Mouse (Mus musculus) olfactory bulb, adult 2 months (tissue): ENCODE data around the gene Prrxl1. TPM values are rescaled to one million over a fixed set of nuclear protein-coding genes. Genes with fewer than 3 reads are reported as not detected.

Source experiments
- H3K27ac ChIP-seq: fragments of 200-500 bp; 2 replicates; pipeline ENCODE4 v1.5.1; 2012; ENCODE audit warnings: low read depth, low read length; ENCODE audit not compliant: insufficient read depth
- H3K4me1 ChIP-seq: fragments of 200-500 bp; 2 replicates; pipeline ENCODE4 v1.6.1; 2012; ENCODE audit warnings: low read length; ENCODE audit not compliant: control insufficient read depth, insufficient read depth
- H3K4me3 ChIP-seq: fragments of 200-500 bp; 2 replicates; pipeline ENCODE4 v1.5.1; 2012; ENCODE audit warnings: mild to moderate bottlenecking, low read depth, low read length, moderate library complexity; ENCODE audit not compliant: insufficient read depth
- CTCF ChIP-seq: fragments of 200-500 bp; IDR thresholded peaks from 2 replicates; pipeline ENCODE4 v1.5.1; 2012; ENCODE audit warnings: low read depth, mild to moderate bottlenecking, low read length, moderate library complexity; ENCODE audit not compliant: insufficient read depth
- POLR2A ChIP-seq: fragments of 200-500 bp; IDR thresholded peaks from 2 replicates; pipeline ENCODE4 v1.6.1; 2012; ENCODE audit warnings: mild to moderate bottlenecking, low read depth, low read length, moderate library complexity; ENCODE audit not compliant: insufficient read depth
- WGBS: fragments of 180-500 bp; shearing (Covaris S2); methylation state at CpG from one replicate; pipeline ENCODE4 v1.1.7; 2018; 5-methylcytosine and 5-hydroxymethylcytosine counted together
- polyA plus RNA-seq: library from polyadenylated mRNA; stranded (reverse); fragments of >200 nt; gene quantifications from 2 replicates; pipeline ENCODE4 v1.2.4, GENCODE M21; 2012; ENCODE audit warnings: low replicate concordance; ENCODE audit not compliant: missing spikeins, insufficient read depth, insufficient read length

Prrxl1 gene
- polyA plus RNA-seq, 1 experiment: not detected

DNA sequence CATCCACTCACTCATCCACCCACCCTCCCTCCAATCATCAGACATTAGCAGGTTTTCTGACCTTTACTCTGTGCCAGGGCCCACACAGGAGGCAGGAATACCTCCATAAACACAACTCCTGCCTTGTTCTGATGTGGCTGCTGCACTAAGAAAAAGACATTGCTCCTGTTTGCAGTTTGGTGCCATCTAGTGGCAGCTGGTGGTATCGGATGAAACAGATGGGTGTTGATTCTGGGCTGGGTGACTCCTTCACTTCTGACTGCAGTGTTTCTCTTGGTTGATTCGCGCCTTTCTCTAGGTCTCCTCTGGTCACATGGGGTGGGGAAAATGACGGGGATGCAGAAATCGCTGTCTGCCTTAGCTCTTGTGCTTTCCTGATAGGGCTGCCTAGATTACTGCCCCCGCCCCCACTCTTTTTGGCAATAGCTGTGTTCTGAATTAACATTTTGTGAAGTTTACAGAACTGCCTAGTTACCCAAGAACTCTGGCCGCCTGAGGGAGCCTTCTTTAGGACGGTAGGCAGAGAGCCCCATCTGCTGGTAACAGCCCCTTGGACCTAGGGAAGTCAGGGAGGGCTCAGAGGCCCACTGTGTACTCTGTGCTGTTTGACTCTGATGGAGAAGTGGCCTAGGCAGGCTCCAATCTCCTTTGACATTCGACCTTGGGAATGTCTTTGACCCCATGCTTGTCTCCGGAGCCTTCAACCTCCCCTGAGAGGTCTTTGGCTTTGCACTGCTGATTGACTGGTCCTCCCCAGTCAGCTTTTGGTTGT lies 12.0 kb upstream of the Prrxl1 start:
- Histone ChIP-seq H3K4me3 (no peak overlapping the region), H3K27ac (no peak overlapping the region), H3K4me1 (no peaks in the 10 kb centered on the region)
- TF ChIP-seq CTCF (no peak), POLR2A (no peak)
- 15% methylated on average over 10 of the region's 10 CpGs for WGBS

GRCm38 (mm10) chr14:32590377-32590776 lies 8.8 kb upstream of the Prrxl1 start:
- Histone ChIP-seq H3K27ac (no peak overlapping the region), H3K4me3 (no peak overlapping the region), H3K4me1 (no peaks in the 10 kb centered on the region)
- 86% methylated on average over 3 of the region's 3 CpGs for WGBS
- no peak for TF ChIP-seq POLR2A
- no peak for TF ChIP-seq CTCF

- peak overlapping the region; percentile 30 for H3K4me3 ChIP-seq
- under 1% methylated on average over 78 of the region's 78 CpGs for WGBS
- peaks cover 22% of the 10 kb centered on the region for H3K4me1 ChIP-seq
- TF ChIP-seq CTCF: no peak
- TF ChIP-seq POLR2A: no peak
- H3K27ac ChIP-seq: no peak overlapping the region
Observed at GRCm38 (mm10) chr14:32597232-32598231, 1.7 kb upstream of the Prrxl1 start.

- Histone ChIP-seq H3K4me3 (no peak overlapping the region), H3K27ac (no peak overlapping the region), H3K4me1 (peaks cover 22% of the 10 kb centered on the region)
- TF ChIP-seq POLR2A: no peak
- TF ChIP-seq CTCF: no peak
- WGBS: 13% methylated on average over 23 of the region's 23 CpGs
Observed at GRCm38 (mm10) chr14:32598437-32599219, 579 bp upstream of the Prrxl1 start.

GRCm38 (mm10) chr14:32600110-32600509 lies 903 bp downstream of the Prrxl1 start:
- TF ChIP-seq CTCF: no peak
- no peak for TF ChIP-seq POLR2A
- WGBS: 18% methylated on average over 16 of the region's 16 CpGs
- Histone ChIP-seq H3K27ac (no peak overlapping the region), H3K4me3 (no peak overlapping the region), H3K4me1 (peaks cover 22% of the 10 kb centered on the region)

DNA sequence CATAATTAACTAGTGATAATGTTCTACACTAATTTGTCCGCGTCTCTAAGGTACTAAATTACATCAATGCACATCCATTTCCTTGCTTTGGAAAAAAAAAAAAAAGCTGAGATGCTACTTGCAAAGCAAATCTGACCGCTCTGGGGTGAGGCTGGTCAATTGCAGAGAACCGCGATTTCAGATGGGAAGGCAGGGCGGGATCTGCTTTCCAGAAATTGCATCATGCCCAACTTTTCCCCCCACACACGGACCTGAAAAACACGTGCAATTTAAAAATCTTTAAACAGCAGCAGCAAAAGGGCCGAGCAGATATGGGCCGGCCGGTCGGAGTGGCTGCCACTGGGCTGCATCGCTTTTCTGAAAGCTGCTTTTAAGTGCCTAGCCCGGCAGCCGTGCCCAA lies 6.3 kb downstream of the Prrxl1 start:
- 53% methylated on average over 15 of the region's 15 CpGs for WGBS
- H3K27ac ChIP-seq: no peak overlapping the region
- no peak for TF ChIP-seq CTCF
- H3K4me1 ChIP-seq: no peaks in the 10 kb centered on the region
- H3K4me3 ChIP-seq: no peak overlapping the region

GRCm38 (mm10) chr14:32606316-32606715 lies 7.1 kb downstream of the Prrxl1 start:
- TF ChIP-seq POLR2A (no peak), CTCF (no peak)
- H3K27ac ChIP-seq: no peak overlapping the region
- 79% methylated on average over 8 of the region's 8 CpGs for WGBS
- H3K4me3 ChIP-seq: no peak overlapping the region
- no peaks in the 10 kb centered on the region for H3K4me1 ChIP-seq

DNA sequence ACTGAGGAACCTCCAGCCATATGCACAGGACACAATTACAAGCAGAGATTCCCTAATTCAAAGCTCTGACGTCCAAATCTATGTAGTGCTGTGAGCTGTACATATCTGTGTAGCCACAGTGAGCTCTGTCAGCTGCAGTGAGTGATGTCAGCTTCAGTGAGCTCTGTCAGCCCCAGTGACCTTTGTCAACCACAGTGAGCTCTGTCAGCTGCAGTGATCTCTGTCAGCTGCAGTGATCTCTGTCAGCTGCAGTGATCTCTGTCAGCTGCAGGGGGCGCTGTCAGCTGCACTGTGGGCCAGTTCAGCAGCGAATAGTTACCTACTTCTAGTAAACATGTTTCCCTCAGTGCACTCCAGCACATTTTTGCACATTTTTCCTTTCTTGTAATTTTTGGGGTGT lies 10.2 kb downstream of the Prrxl1 start:
- Histone ChIP-seq H3K4me1 (no peaks in the 10 kb centered on the region), H3K4me3 (no peak overlapping the region), H3K27ac (no peak overlapping the region)
- 34% methylated on average over 3 of the region's 3 CpGs for WGBS
- TF ChIP-seq POLR2A: no peak
- peak; percentile 26; the same call in 1 of the 2 replicates for TF ChIP-seq CTCF
